Mouse (Mus musculus) G1E-ER4 (cell line): ENCODE results near the gene Plin4. TPM values are rescaled to one million over a fixed set of nuclear protein-coding genes. Genes with fewer than 3 reads are reported as not detected.

ENCODE experiments used
- GATA1 ChIP-seq: IDR thresholded peaks from one replicate; pipeline ENCODE4 v1.8.0; 2012; ENCODE audit warnings: low read length, inconsistent platforms
- polyA plus RNA-seq: library from polyadenylated mRNA; stranded (reverse); fragments of >175 nt; gene quantifications from 2 replicates; pipeline ENCODE4 v1.2.3, GENCODE M21; 2012

The Plin4 gene
- polyA plus RNA-seq, 1 experiment = not detected

- no peak for TF ChIP-seq GATA1
Observed at GRCm38 (mm10) chr17:56080781-56081585, 28.6 kb downstream of the Plin4 start.

GRCm38 (mm10) chr17:56079921-56080320 lies 29.7 kb downstream of the Plin4 start:
- TF ChIP-seq GATA1 = no peak

GRCm38 (mm10) chr17:56078880-56079795 lies 30.5 kb downstream of the Plin4 start, which contains the start of gene Hdgfl2:
Gene Hdgfl2 (plus strand): TSS chr17:56079634.
- no peak for TF ChIP-seq GATA1

GRCm38 (mm10) chr17:56077523-56077922 lies 32.1 kb downstream of the Plin4 start:
- TF ChIP-seq GATA1 = no peak

GRCm38 (mm10) chr17:56074827-56075208 lies 34.8 kb downstream of the Plin4 start, which contains the start of gene Ubxn6:
Gene Ubxn6 (minus strand): TSS chr17:56075028.
- no peak for TF ChIP-seq GATA1

- no peak for TF ChIP-seq GATA1
Observed at GRCm38 (mm10) chr17:56074097-56074826, 35.3 kb downstream of the Plin4 start.

GRCm38 (mm10) chr17:56072243-56072642 lies 37.4 kb downstream of the Plin4 start:
- TF ChIP-seq GATA1 = no peak

GRCm38 (mm10) chr17:56071126-56071525 lies 38.5 kb downstream of the Plin4 start:
- TF ChIP-seq GATA1 = no peak

- TF ChIP-seq GATA1 = no peak
Observed at GRCm38 (mm10) chr17:56069066-56069465, 40.5 kb downstream of the Plin4 start.

- no peak for TF ChIP-seq GATA1
Observed at GRCm38 (mm10) chr17:56066451-56066850, 43.2 kb downstream of the Plin4 start.

- no peak for TF ChIP-seq GATA1
Observed at GRCm38 (mm10) chr17:56062081-56062480, 47.5 kb downstream of the Plin4 start.

GRCm38 (mm10) chr17:56057381-56058120 lies 52.1 kb downstream of the Plin4 start:
- no peak for TF ChIP-seq GATA1

- TF ChIP-seq GATA1 = no peak
Observed at GRCm38 (mm10) chr17:56055945-56056678, 53.5 kb downstream of the Plin4 start.

GRCm38 (mm10) chr17:56054938-56055337 lies 54.7 kb downstream of the Plin4 start:
- no peak for TF ChIP-seq GATA1
